Mouse (Mus musculus) brain, embryonic 14.5 days (tissue): ENCODE measurements around the gene Fignl1.

Experiments used
- CTCF ChIP-seq: fragments of 200-500 bp; IDR thresholded peaks from 2 replicates; pipeline ENCODE4 v1.5.1; 2012; ENCODE audit warnings: inconsistent platforms, mild to moderate bottlenecking, moderate library complexity, borderline replicate concordance; ENCODE audit not compliant: insufficient read depth, insufficient read length; ENCODE audit errors: extremely low read depth
- POLR2A ChIP-seq: fragments of 200-500 bp; IDR thresholded peaks from 2 replicates; pipeline ENCODE4 v1.6.1; 2012; ENCODE audit warnings: mild to moderate bottlenecking, inconsistent platforms, borderline replicate concordance; ENCODE audit not compliant: poor library complexity, insufficient read depth, insufficient read length, severe bottlenecking; ENCODE audit errors: extremely low read depth

- TF ChIP-seq CTCF (no peak), POLR2A (no peak)
Measured at GRCm38 (mm10) chr11:11741574-11741973, 67.2 kb downstream of the Fignl1 start.
